Mouse (Mus musculus) lung, postnatal 0 days (tissue): ENCODE results near the gene Lta. TPM values are rescaled to one million over a fixed set of nuclear protein-coding genes. Genes with fewer than 3 reads are reported as not detected.

Source experiments
- ATAC-seq: fragments of 200-750 bp; cut with Nextera tagmentation; 2 replicates; pipeline ENCODE4 v1.8.0; 2017; ENCODE audit warnings: moderate library complexity
- DNase-seq: peaks from one replicate; pipeline ENCODE4 v3.0.0-alpha.2; 2016; ENCODE audit warnings: low spot score
- H3K27ac ChIP-seq: fragments of 300-500 bp; sonication (generic); 2 replicates; pipeline ENCODE4 v1.5.1; 2014; ENCODE audit warnings: antibody characterized with exemption, mild to moderate bottlenecking, low read length, mixed read lengths
- H3K27me3 ChIP-seq: fragments of 300-500 bp; sonication (generic); replicated peaks from 2 replicates; pipeline ENCODE4 v1.6.1; 2014; ENCODE audit warnings: low read length, mixed read lengths; ENCODE audit not compliant: insufficient read depth
- H3K36me3 ChIP-seq: fragments of 300-500 bp; sonication (generic); 2 replicates; pipeline ENCODE4 v1.6.1; 2014; ENCODE audit warnings: low read length, mixed read lengths; ENCODE audit not compliant: insufficient read depth
- H3K4me1 ChIP-seq: fragments of 300-500 bp; sonication (generic); 2 replicates; pipeline ENCODE4 v1.6.1; 2014; ENCODE audit warnings: antibody characterized with exemption, low read depth, low read length, mixed read lengths; ENCODE audit not compliant: insufficient read depth
- H3K4me2 ChIP-seq: fragments of 300-500 bp; sonication (generic); replicated peaks from 2 replicates; pipeline ENCODE4 v1.6.1; 2014; ENCODE audit warnings: low read depth, mild to moderate bottlenecking, low read length, moderate library complexity, mixed read lengths
- H3K4me3 ChIP-seq: fragments of 300-500 bp; sonication (generic); 2 replicates; pipeline ENCODE4 v1.5.1; 2014; ENCODE audit warnings: low read depth, low read length
- H3K9ac ChIP-seq: fragments of 300-500 bp; sonication (generic); replicated peaks from 2 replicates; pipeline ENCODE4 v1.6.1; 2014; ENCODE audit warnings: low read depth, mild to moderate bottlenecking
- H3K9me3 ChIP-seq: fragments of 300-500 bp; sonication (generic); 2 replicates; pipeline ENCODE4 v1.6.1; 2016; ENCODE audit warnings: low read length, mixed read lengths
- CTCF ChIP-seq: IDR thresholded peaks from 2 replicates; pipeline ENCODE4 v1.5.1; 2016; ENCODE audit warnings: antibody characterized with exemption, mild to moderate bottlenecking
- EP300 ChIP-seq: IDR thresholded peaks from 2 replicates; pipeline ENCODE4 v1.6.1; 2016; ENCODE audit warnings: antibody characterized with exemption, mild to moderate bottlenecking, control low read depth
- WGBS: fragments of 180-500 bp; shearing (Covaris S2); extraction: QIAGEN DNeasy Blood & Tissue Kit; methylation state at CpG from one replicate; pipeline ENCODE4 v1.1.7; 2014; 5-methylcytosine and 5-hydroxymethylcytosine counted together
- polyA plus RNA-seq: library from polyadenylated mRNA; unstranded; fragments of >200 nt; fragmentation: Nextera tagmentation; extraction: Ambion mirVana; gene quantifications from 2 replicates; pipeline ENCODE4 v1.2.1, GENCODE M21; 2015

The Lta gene
- polyA plus RNA-seq, 1 experiment from 2014 or later, result 0.11 TPM

GRCm38 (mm10) chr17:35165451-35166155 lies 39.5 kb downstream of the Lta start:
- Histone ChIP-seq H3K27ac (peak overlapping the region; percentile 96), H3K9me3 (no peaks in the 10 kb centered on the region), H3K27me3 (no peaks in the 10 kb centered on the region), H3K4me1 (peaks cover 12% of the 10 kb centered on the region), H3K36me3 (peaks cover 12% of the 10 kb centered on the region), H3K4me2 (peak overlapping the region; percentile 46), H3K9ac (peak overlapping the region; percentile 34; the same call in 1 of the 2 replicates), H3K4me3 (peak overlapping the region; percentile 97)
- no peak for TF ChIP-seq CTCF
- TF ChIP-seq EP300, result no peak; the same call in 1 of the 2 replicates
- no peak for DNase-seq
- ATAC-seq, result peak; percentile 82; the same call in 1 of the 2 replicates
- WGBS, result 14% methylated on average over 12 of the region's 12 CpGs

DNA sequence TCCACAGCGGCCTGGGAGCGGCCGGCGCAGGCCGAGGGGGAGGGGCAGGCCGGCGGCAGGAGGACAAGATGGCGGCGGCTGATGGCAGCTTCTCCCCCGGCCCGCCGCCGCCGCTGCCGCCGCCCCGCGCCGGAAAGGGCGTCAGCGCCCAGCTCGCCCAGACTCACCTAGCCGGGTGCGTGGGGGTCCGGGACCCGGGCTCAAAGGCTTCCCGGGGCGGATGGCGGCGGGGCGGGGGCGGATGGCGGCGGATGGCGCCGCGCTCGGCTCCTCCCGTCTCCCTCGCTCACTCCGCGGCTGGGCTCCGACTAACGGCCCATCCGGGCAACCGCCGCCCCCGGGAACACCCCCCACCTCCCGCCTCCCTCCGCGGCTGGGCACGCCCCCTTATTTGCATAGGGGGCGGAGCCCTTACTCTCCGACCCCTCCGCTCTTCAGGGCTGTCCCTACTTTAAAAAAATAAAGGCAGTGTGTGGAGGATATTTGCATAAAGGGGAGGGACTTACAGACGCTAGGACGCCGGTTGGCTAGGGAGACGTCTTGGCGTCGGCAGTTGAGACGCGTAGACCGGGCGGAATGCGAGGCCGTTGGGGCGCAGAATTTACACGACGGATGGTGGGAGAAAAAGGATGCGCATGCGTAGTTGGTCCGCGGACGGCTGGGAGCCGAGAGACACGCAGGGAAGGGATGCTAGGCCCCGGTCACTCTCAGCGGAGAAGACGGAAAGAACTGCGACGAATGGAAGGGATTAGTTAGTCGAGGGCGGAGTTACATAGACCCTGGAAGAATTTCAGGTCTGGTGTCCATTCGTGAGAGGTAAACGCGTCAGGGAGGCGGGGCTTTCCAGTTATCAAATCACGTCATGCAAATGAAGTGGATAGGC lies 40.3 kb downstream of the Lta start, which contains the start of gene Prrc2a:
Gene Prrc2a (minus strand): TSS at position 330 of the 883 bp plus-strand sequence.
- peak within 1 kb of the TSS; percentile 71 for H3K4me2 ChIP-seq
- peaks cover 20% of the 10 kb centered on the region for H3K36me3 ChIP-seq
- WGBS, result 1% methylated on average over 40 of the region's 89 CpGs
- peak; percentile 100 for DNase-seq
- H3K27ac ChIP-seq, result peak within 1 kb of the TSS; percentile 97
- peaks cover 12% of the 10 kb centered on the region for H3K4me1 ChIP-seq
- no peaks in the 10 kb centered on the region for H3K9me3 ChIP-seq
- H3K27me3 ChIP-seq, result no peaks in the 10 kb centered on the region
- peak within 1 kb of the TSS; percentile 97 for H3K4me3 ChIP-seq
- peak; percentile 96 for ATAC-seq
- TF ChIP-seq CTCF (0 out of 2 replicates have a peak, but pooled peaks have one; percentile 6), EP300 (no peak)
- peak within 1 kb of the TSS; percentile 99 for H3K9ac ChIP-seq

DNA sequence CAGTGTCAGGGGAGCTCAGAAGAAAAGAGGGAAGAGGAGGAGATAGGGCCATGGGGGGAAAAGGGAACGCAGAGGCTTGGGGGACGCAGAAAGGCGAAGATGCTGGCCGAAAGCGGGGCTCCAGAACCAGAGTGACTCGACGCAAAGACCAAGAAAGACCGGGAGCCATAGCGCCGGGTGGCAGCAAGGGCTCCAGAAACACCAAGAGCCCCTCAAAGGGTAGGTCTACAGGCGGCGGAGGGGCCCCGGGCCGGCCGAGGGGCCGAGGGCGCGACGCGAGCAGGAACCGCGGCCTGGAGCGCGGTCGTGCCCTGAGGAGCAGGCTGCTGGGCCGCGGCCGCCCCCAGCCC lies 41.0 kb downstream of the Lta start:
- Histone ChIP-seq H3K4me3 (peak overlapping the region; percentile 97), H3K4me1 (peaks cover 12% of the 10 kb centered on the region), H3K27me3 (no peaks in the 10 kb centered on the region), H3K27ac (peak overlapping the region; percentile 97), H3K9ac (peak overlapping the region; percentile 99), H3K4me2 (peak overlapping the region; percentile 71), H3K9me3 (no peaks in the 10 kb centered on the region), H3K36me3 (peaks cover 26% of the 10 kb centered on the region)
- 0% methylated on average over 14 of the region's 28 CpGs for WGBS
- TF ChIP-seq CTCF (no peak), EP300 (no peak)
- peak; percentile 48 for DNase-seq
- no peak for ATAC-seq

DNA sequence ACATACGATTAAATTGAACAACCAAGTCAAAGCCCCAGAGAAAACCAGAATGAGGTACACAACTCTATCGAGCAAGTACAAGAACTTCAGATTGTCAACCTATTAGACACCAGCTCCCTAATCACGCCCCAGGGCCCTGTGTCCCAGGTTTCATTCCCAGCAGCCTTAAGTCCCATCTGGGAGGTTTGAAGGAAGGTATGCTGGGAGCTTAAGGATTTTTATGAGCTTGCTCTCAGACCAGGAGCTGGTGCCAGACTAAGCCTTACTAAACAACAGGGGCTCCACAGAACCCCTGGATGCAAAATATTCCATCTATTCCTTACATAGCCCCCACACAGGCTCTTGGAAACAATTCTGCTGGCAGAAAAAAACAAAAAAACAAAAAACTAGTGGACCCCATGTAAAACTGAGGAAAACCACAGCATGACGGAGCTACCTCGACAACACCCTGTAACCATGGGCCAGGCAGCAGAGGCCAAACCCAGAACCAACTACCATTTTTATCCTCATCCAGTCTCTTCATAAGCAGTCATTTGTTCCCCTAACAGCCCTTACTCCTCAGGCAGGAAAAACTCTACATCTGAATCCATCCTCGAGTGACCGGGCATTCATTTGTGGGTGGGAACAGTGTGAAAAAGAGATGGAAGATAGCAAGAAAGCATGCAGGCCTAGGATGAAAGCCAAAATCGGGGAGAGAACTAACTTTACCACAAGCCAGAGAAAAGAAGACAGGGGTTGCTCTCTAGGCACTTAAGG lies 41.6 kb downstream of the Lta start:
- no peak for TF ChIP-seq CTCF
- TF ChIP-seq EP300, result no peak
- Histone ChIP-seq H3K4me1 (peaks cover 12% of the 10 kb centered on the region), H3K9me3 (no peaks in the 10 kb centered on the region), H3K27me3 (no peaks in the 10 kb centered on the region), H3K4me3 (peak overlapping the region; percentile 97), H3K9ac (peak overlapping the region; percentile 99), H3K36me3 (peaks cover 33% of the 10 kb centered on the region), H3K4me2 (peak overlapping the region; percentile 71), H3K27ac (peak overlapping the region; percentile 97)
- ATAC-seq (no peak), DNase-seq (peak; percentile 37)
- 5% methylated on average over 8 of the region's 8 CpGs for WGBS

GRCm38 (mm10) chr17:35162730-35163129 lies 42.4 kb downstream of the Lta start:
- Histone ChIP-seq H3K4me2 (peak overlapping the region; percentile 71), H3K27ac (0 out of 2 replicates have a peak overlapping the region, but pooled peaks have one; percentile 33), H3K36me3 (peaks cover 40% of the 10 kb centered on the region), H3K9ac (peak overlapping the region; percentile 99), H3K4me3 (peak overlapping the region; percentile 97; the same call in 1 of the 2 replicates), H3K27me3 (no peaks in the 10 kb centered on the region), H3K4me1 (peaks cover 12% of the 10 kb centered on the region), H3K9me3 (no peaks in the 10 kb centered on the region)
- DNase-seq (peak; percentile 39), ATAC-seq (no peak)
- TF ChIP-seq EP300 (no peak), CTCF (no peak)
- WGBS, result 11% methylated on average over 12 of the region's 12 CpGs
